Mouse (Mus musculus) hindbrain, embryonic 11.5 days (tissue): ENCODE measurements around the gene Fn1. TPM values are rescaled to one million over a fixed set of nuclear protein-coding genes. Genes with fewer than 3 reads are reported as not detected.

ENCODE experiments used
- ATAC-seq: fragments of 200-750 bp; cut with Nextera tagmentation; 2 replicates; pipeline ENCODE4 v1.8.0; 2017; ENCODE audit warnings: mild to moderate bottlenecking, moderate TSS enrichment, moderate library complexity; ENCODE audit not compliant: low FRiP score
- DNase-seq: peaks from one replicate; pipeline ENCODE4 v3.0.0-alpha.2; 2015; ENCODE audit warnings: low spot score
- H3K27ac ChIP-seq: fragments of 300-500 bp; sonication (generic); 2 replicates; pipeline ENCODE4 v1.5.1; 2014; ENCODE audit warnings: mild to moderate bottlenecking, low read depth, low read length
- H3K27me3 ChIP-seq: fragments of 300-500 bp; sonication (generic); 2 replicates; pipeline ENCODE4 v1.6.1; 2014; ENCODE audit warnings: mild to moderate bottlenecking, low read length, moderate library complexity, mixed read lengths; ENCODE audit not compliant: control insufficient read depth, insufficient read depth
- H3K36me3 ChIP-seq: fragments of 300-500 bp; sonication (generic); 2 replicates; pipeline ENCODE4 v1.6.1; 2014; ENCODE audit warnings: mild to moderate bottlenecking, low read length, moderate library complexity, mixed read lengths; ENCODE audit not compliant: control insufficient read depth, insufficient read depth
- H3K4me1 ChIP-seq: fragments of 300-500 bp; sonication (generic); replicated peaks from 2 replicates; pipeline ENCODE4 v1.6.1; 2014; ENCODE audit warnings: low read length, mixed read lengths; ENCODE audit not compliant: control insufficient read depth, insufficient read depth
- H3K4me2 ChIP-seq: fragments of 300-500 bp; sonication (generic); replicated peaks from 2 replicates; pipeline ENCODE4 v1.6.1; 2014; ENCODE audit warnings: mild to moderate bottlenecking, low read depth, low read length
- H3K4me3 ChIP-seq: fragments of 300-500 bp; sonication (generic); 2 replicates; pipeline ENCODE4 v1.5.1; 2014; ENCODE audit warnings: low read depth, low read length
- H3K9ac ChIP-seq: fragments of 300-500 bp; sonication (generic); 2 replicates; pipeline ENCODE4 v1.6.1; 2014; ENCODE audit warnings: low read depth, low read length
- H3K9me3 ChIP-seq: fragments of 300-500 bp; sonication (generic); 2 replicates; pipeline ENCODE4 v1.6.1; 2016; ENCODE audit warnings: low read length; ENCODE audit not compliant: control insufficient read depth
- WGBS: fragments of 180-500 bp; shearing (Covaris S2); extraction: QIAGEN DNeasy Blood & Tissue Kit; methylation state at CpG from one replicate; pipeline ENCODE4 v1.1.7; 2014; 5-methylcytosine and 5-hydroxymethylcytosine counted together
- polyA plus RNA-seq: library from polyadenylated mRNA; unstranded; fragments of >200 nt; fragmentation: Nextera tagmentation; extraction: Ambion mirVana; gene quantifications from 2 replicates; pipeline ENCODE4 v1.2.1, GENCODE M21; 2014

Gene Fn1
- polyA plus RNA-seq, 1 experiment from 2014 or later, result 85.4 TPM

DNA sequence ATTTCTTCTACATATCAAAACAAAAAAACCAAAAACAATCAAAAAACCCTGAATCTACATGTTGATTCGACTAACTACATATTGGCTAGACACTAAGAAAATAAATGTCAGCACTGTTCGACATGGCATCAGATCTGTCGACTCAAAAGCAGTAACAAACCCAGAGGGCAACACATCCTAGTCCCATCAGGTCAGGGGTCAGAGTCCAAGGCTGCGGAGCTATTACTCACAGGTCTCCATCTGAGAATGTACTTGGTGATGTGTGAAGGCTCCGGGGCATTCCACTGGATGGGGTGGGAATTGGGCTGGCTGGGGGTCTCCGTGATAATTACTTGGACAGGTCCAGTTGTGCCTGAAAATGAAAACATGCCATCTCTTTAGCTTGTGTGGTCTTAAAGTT is 21.2 kb downstream of the Fn1 start:
- Histone ChIP-seq H3K36me3 (no peaks in the 10 kb centered on the region), H3K27me3 (no peaks in the 10 kb centered on the region), H3K4me2 (no peak overlapping the region), H3K4me1 (no peaks in the 10 kb centered on the region), H3K27ac (no peak overlapping the region), H3K4me3 (no peak overlapping the region), H3K9ac (no peak overlapping the region), H3K9me3 (no peaks in the 10 kb centered on the region)
- DNase-seq (no peak), ATAC-seq (no peak)
- 75% methylated on average over 6 of the region's 6 CpGs for WGBS

DNA sequence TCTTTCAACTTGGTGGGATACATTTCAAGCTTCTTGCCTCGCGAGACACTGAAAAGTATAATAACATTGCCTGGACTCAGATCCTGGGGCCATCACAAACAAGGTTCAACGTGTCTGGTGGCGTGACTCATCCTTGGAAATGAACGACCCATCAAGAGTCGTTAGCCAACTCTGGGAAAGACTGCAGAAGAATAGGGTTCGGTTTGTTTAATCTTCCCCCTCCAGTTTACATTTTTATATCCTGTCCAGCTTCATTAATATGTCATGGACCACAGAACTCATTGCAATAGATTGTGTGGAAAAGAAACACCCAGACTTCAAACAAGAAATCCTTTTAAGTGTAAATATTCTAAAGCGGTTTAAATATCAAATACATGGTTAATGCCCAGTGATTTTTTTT is 22.8 kb downstream of the Fn1 start:
- ATAC-seq (no peak), DNase-seq (no peak)
- Histone ChIP-seq H3K4me2 (no peak overlapping the region), H3K9ac (no peak overlapping the region), H3K4me3 (no peak overlapping the region), H3K4me1 (no peaks in the 10 kb centered on the region), H3K9me3 (no peaks in the 10 kb centered on the region), H3K27me3 (no peaks in the 10 kb centered on the region), H3K27ac (no peak overlapping the region), H3K36me3 (no peaks in the 10 kb centered on the region)
- WGBS, result 90% methylated on average over 8 of the region's 8 CpGs

DNA sequence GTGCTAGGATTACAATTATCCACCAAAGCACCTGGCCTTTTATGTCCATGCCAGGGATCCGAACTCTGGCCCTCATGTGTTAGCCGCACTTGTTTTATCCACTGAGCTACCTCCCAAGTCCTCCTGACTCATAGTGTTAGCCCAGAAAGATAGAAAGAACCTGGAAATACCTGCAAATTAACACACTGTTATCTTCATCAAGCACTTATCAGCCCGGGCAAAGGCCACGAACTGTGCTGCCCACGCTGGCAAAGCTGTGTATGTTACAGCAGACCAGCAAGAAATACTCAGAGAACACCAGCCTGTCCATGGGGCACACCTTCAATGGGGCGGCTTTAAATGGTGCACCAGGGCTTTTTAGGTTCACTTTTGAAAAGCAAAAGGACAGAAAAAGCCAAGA is 29.4 kb downstream of the Fn1 start:
- Histone ChIP-seq H3K9me3 (no peaks in the 10 kb centered on the region), H3K36me3 (no peaks in the 10 kb centered on the region), H3K27ac (no peak overlapping the region), H3K4me1 (no peaks in the 10 kb centered on the region), H3K4me3 (no peak overlapping the region), H3K9ac (no peak overlapping the region), H3K27me3 (no peaks in the 10 kb centered on the region), H3K4me2 (no peak overlapping the region)
- DNase-seq (no peak), ATAC-seq (no peak)
- WGBS, result 94% methylated on average over 6 of the region's 6 CpGs

DNA sequence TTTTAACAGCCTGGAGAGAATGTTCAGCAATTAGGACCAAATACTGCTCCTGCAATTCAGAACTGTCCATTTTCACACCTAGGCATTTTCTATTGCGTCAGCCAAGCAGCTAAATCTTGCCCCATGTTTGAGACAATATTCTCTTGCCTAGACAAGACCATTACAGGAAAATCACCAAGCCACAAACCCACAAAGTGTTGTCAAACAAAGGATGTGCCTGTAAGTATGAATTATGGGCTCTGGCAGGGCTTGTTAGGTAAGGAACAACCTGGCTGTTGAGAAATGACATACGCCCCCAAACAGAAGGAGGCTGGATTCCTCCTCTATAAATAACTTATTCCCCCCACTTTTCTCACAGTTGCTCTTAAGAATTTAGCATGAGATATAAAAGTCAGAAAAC is 31.5 kb downstream of the Fn1 start:
- Histone ChIP-seq H3K27me3 (no peaks in the 10 kb centered on the region), H3K9me3 (no peaks in the 10 kb centered on the region), H3K4me2 (no peak overlapping the region), H3K4me1 (no peaks in the 10 kb centered on the region), H3K27ac (no peak overlapping the region), H3K4me3 (no peak overlapping the region), H3K36me3 (no peaks in the 10 kb centered on the region), H3K9ac (no peak overlapping the region)
- 100% methylated on average over 2 of the region's 2 CpGs for WGBS
- no peak for ATAC-seq
- no peak for DNase-seq

DNA sequence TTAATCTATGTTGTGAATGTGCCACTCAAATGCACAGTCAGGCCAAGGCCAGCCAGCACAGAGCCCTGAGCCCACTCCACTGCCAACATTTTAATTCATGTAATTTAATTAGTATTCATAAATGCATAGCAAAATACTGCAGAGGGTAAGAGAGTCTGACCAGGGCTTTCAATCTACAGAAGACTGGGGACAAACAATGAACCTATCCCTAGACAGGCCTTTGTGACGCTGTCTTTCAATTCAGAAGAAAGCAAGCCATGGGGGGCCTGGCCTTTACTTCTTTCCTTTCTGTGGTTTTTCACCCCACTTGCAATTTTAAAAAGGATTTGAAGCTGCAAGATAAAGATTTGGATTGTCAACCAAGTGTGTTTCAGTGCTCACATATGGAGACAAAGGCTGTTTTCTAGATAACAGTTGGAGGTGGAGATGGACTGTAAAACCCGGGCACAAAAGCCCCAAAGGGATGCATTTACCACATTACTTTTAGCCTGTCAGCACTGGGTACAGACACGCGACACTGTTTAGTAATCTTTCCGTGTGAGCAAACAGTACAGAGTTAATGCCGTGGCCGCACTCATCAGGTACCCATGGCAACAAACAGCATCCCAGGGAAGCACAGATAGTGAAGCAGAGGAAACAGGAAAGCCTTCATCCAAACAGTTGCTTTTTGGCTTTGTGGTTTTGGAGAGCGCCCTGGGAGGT is 38.3 kb downstream of the Fn1 start:
- ATAC-seq (peak; percentile 94), DNase-seq (peak; percentile 75)
- Histone ChIP-seq H3K9me3 (no peaks in the 10 kb centered on the region), H3K9ac (no peak overlapping the region), H3K4me1 (no peaks in the 10 kb centered on the region), H3K27ac (peak overlapping the region; percentile 37; the same call in 1 of the 2 replicates), H3K4me3 (no peak overlapping the region), H3K27me3 (no peaks in the 10 kb centered on the region), H3K36me3 (peaks cover 9% of the 10 kb centered on the region; the same call in 1 of the 2 replicates), H3K4me2 (no peak overlapping the region)
- WGBS, result 39% methylated on average over 8 of the region's 8 CpGs

DNA sequence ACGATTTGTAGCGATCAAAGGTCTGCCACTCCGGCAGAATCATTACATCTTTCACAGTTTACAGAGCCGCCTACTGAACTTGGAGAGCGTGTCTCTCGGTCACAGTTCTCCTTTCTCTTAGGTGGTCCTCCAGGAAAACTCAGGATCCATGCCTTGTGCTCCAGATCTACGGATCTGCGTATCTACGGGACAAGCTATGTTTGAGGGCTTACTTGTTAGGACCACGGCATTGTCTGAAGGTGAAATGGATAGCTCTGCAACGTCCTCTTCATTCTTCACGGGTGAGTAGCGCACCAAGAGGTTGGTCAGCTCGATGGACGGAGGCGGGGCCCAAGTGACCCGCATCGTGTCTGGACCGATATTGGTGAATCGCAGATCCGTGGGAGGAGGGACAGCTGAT is 40.7 kb downstream of the Fn1 start:
- Histone ChIP-seq H3K9ac (no peak overlapping the region), H3K4me3 (no peak overlapping the region), H3K27ac (no peak overlapping the region), H3K36me3 (peaks cover 9% of the 10 kb centered on the region; the same call in 1 of the 2 replicates), H3K4me1 (no peaks in the 10 kb centered on the region), H3K9me3 (no peaks in the 10 kb centered on the region), H3K27me3 (no peaks in the 10 kb centered on the region), H3K4me2 (no peak overlapping the region)
- ATAC-seq, result no peak
- no peak for DNase-seq
- WGBS, result 94% methylated on average over 21 of the region's 21 CpGs

DNA sequence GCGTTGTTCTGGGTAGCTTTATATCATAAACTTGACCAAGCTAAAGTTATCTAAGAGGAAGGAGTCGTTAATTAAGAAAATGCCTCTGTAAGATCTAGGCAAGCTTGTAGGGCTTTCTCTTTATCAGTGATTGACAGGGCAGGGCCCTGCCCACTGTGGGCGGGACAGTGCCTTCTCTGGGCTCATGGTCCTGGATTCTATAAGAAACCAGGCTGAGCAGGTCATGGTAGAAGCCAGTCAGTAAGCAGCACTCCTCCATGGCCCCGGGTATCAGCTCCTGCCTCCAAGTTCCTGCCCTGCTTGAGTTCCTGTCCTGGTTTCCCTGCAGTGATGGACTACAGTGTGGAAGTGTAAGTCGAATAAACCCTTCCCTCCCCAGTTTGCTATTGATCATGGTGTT is 43.1 kb downstream of the Fn1 start:
- Histone ChIP-seq H3K9me3 (no peaks in the 10 kb centered on the region), H3K4me1 (no peaks in the 10 kb centered on the region), H3K4me2 (no peak overlapping the region), H3K36me3 (peaks cover 9% of the 10 kb centered on the region; the same call in 1 of the 2 replicates), H3K9ac (no peak overlapping the region), H3K27ac (no peak overlapping the region), H3K27me3 (no peaks in the 10 kb centered on the region), H3K4me3 (no peak overlapping the region)
- no peak for ATAC-seq
- 98% methylated on average over 5 of the region's 5 CpGs for WGBS
- DNase-seq, result no peak

DNA sequence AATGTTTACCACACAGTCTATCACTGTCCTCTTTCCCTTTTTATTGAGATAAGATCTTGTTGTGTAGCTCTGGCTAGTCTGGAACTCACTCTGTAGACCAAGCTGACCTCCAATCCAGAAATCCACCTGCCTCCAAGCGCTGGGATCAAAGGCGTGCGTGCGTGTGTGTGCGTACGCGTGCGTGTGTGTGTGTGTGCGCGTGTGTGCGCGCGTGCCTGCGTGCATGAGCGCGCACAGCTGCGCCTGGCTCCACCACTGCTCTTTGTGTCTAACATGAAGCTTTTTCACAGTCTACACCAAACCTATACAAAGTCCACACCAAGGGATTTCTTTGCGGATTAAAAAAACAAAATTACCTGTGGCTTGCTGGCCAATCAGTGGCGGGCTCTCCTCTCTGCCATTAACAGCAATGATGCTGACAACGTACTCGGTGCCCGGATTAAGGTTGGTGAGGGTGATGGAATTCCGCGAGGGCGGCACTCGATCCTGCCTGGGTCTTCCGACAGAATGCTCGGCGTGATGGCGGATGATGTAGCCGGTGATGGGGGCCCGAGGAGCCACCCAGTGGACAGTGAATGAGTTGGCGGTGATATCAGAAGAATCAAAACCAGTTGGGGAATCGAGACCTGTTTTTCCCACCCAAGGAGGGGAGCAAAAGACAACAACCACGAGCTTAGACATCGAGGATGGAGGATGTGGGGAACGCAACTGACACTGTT is 43.8 kb downstream of the Fn1 start:
- no peak overlapping the region for H3K4me2 ChIP-seq
- no peak overlapping the region for H3K27ac ChIP-seq
- peaks cover 9% of the 10 kb centered on the region; the same call in 1 of the 2 replicates for H3K36me3 ChIP-seq
- no peak overlapping the region for H3K4me3 ChIP-seq
- H3K27me3 ChIP-seq, result no peaks in the 10 kb centered on the region
- no peaks in the 10 kb centered on the region for H3K4me1 ChIP-seq
- no peaks in the 10 kb centered on the region for H3K9me3 ChIP-seq
- ATAC-seq, result no peak
- WGBS, result 96% methylated on average over 37 of the region's 37 CpGs
- H3K9ac ChIP-seq, result no peak overlapping the region
- no peak for DNase-seq
